Comparison of ENCODE assay signal across 8 mouse cellular contexts in the genomic region with DNA sequence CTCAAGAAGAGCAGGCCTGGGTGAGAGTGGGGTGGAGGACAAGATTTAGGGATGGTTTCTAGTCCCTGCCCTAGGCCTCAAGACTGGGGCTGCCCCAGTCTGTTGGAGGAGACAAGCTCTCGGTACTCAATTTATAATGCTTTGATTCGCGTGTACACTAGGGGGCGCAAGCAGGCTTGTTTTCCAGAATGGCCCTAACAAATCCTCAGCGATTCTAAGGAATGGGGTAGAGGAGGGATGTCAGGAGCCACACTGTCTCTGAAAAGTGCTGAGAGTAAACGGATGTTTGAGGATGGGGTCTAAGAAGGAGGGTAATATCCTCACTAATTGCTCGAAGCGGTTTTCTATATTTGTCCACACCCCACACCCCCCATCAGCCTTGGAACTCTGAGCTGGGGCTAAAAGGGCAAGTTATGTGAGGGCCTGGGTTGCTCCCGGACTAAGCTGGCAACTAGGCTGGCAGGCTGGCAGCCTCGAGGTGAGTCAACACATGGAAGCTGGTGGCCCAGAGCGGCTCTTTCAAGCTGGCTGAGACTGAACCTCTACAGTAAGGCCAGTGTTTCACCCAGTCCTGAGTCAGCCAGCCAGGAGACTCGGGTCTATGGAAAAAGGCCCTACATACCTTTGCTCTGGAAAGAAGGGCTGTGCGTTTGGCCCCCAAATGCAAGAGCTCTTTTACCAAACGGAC.
DNase-seq lines count a peak whose midpoint lies in the region; ATAC-seq and TF ChIP-seq lines count a peak whose summit lies in the region.

No protein-coding gene starts in this region.

- H3K9ac ChIP-seq in embryonic facial prominence, embryonic 13.5 days, result no peak overlapping the region
- H3K9ac ChIP-seq in limb, embryonic 13.5 days, result no peak overlapping the region
- no peak overlapping the region for H3K9ac ChIP-seq in midbrain, postnatal 0 days (replicated peaks; ENCODE audit: low read length, poor library complexity, severe bottlenecking)

- no peaks in the 10 kb centered on the region for H3K9me3 ChIP-seq in embryonic facial prominence, embryonic 13.5 days
- H3K9me3 ChIP-seq in limb, embryonic 13.5 days, result no peaks in the 10 kb centered on the region
- H3K9me3 ChIP-seq in midbrain, postnatal 0 days (ENCODE audit: low read length), result no peaks in the 10 kb centered on the region

- peak; percentile 93 for DNase-seq in 3T3-L1 (ENCODE audit: low read depth, low spot score)
- peak; percentile 46 to 77 for DNase-seq in adrenal gland, postnatal 4 days (ENCODE audit: low spot score in 2 of 2)
- DNase-seq in heart, adult 8-10 months (ENCODE audit: low spot score), result peak; percentile 89
- DNase-seq in kidney, adult 9 months, result peak; percentile 90
- DNase-seq in midbrain, postnatal 0 days (ENCODE audit: low spot score), result peak; percentile 92
- DNase-seq in spleen, postnatal 36 days (ENCODE audit: low spot score in 2 of 2), result peak; percentile 62 to 73

- 33% methylated on average over 14 of the region's 14 CpGs for WGBS in embryonic facial prominence, embryonic 13.5 days
- WGBS in limb, embryonic 13.5 days, result 32% methylated on average over 14 of the region's 14 CpGs
- 38% methylated on average over 14 of the region's 14 CpGs for WGBS in midbrain, postnatal 0 days

- no peaks in the 10 kb centered on the region for H3K36me3 ChIP-seq in embryonic facial prominence, embryonic 13.5 days
- no peaks in the 10 kb centered on the region for H3K36me3 ChIP-seq in limb, embryonic 13.5 days
- H3K36me3 ChIP-seq in midbrain, postnatal 0 days (ENCODE audit: insufficient read depth, low read length), result no peaks in the 10 kb centered on the region

- H3K27ac ChIP-seq in embryonic facial prominence, embryonic 13.5 days, result 0 out of 2 replicates have a peak overlapping the region, but pooled peaks have one; percentile 7
- H3K27ac ChIP-seq in limb, embryonic 13.5 days, result peak overlapping the region; percentile 44; the same call in 1 of the 2 replicates
- no peak overlapping the region for H3K27ac ChIP-seq in midbrain, postnatal 0 days (ENCODE audit: low read depth, low read length)

- peaks cover 5% of the 10 kb centered on the region; the same call in 1 of the 2 replicates for H3K27me3 ChIP-seq in embryonic facial prominence, embryonic 13.5 days
- 0 out of 2 replicates have a peak, but pooled peaks cover 3% of the 10 kb centered on the region for H3K27me3 ChIP-seq in limb, embryonic 13.5 days
- no peaks in the 10 kb centered on the region for H3K27me3 ChIP-seq in midbrain, postnatal 0 days (ENCODE audit: insufficient read depth, low read length)

- TF ChIP-seq CTCF in midbrain, postnatal 0 days (IDR thresholded peaks at IDR 0.05), result peak; percentile 95

- H3K4me2 ChIP-seq in embryonic facial prominence, embryonic 13.5 days, result no peak overlapping the region
- H3K4me2 ChIP-seq in limb, embryonic 13.5 days (replicated peaks), result no peak overlapping the region
- H3K4me2 ChIP-seq in midbrain, postnatal 0 days (ENCODE audit: low read depth, low read length, poor library complexity, severe bottlenecking), result no peak overlapping the region

- H3K4me3 ChIP-seq in embryonic facial prominence, embryonic 13.5 days, result no peak overlapping the region
- H3K4me3 ChIP-seq in limb, embryonic 13.5 days, result no peak overlapping the region
- no peak overlapping the region for H3K4me3 ChIP-seq in midbrain, postnatal 0 days (ENCODE audit: low read depth, low read length)

- ATAC-seq in embryonic facial prominence, embryonic 13.5 days (ENCODE audit: insufficient number of reproducible peaks, insufficient read depth, low FRiP score, low TSS enrichment, low read depth), result peak; percentile 64; the same call in 1 of the 2 replicates
- peak; percentile 67 for ATAC-seq in limb, embryonic 13.5 days (ENCODE audit: low FRiP score, low read depth)
- ATAC-seq in midbrain, postnatal 0 days (ENCODE audit: low FRiP score), result no peak

- peaks cover 5% of the 10 kb centered on the region for H3K4me1 ChIP-seq in embryonic facial prominence, embryonic 13.5 days
- 0 out of 2 replicates have a peak, but pooled peaks cover 4% of the 10 kb centered on the region for H3K4me1 ChIP-seq in limb, embryonic 13.5 days
- H3K4me1 ChIP-seq in midbrain, postnatal 0 days (ENCODE audit: insufficient read depth, low read length), result no peaks in the 10 kb centered on the region
